Mouse (Mus musculus) hindbrain, embryonic 16.5 days (tissue): ENCODE measurements around the gene Mrps18b. TPM values are rescaled to one million over a fixed set of nuclear protein-coding genes. Genes with fewer than 3 reads are reported as not detected.
A peak's percentile ranks its signal among the peaks of the same experiment; 100 is the strongest.

Source experiments
- ATAC-seq: fragments of 200-750 bp; cut with Nextera tagmentation; 2 replicates; pipeline ENCODE4 v1.8.0; 2017; ENCODE audit warnings: moderate TSS enrichment, moderate library complexity
- H3K27ac ChIP-seq: fragments of 300-500 bp; sonication (generic); 2 replicates; pipeline ENCODE4 v1.5.1; 2014; ENCODE audit warnings: low read depth, mild to moderate bottlenecking, control low read depth, low read length, moderate library complexity
- H3K27me3 ChIP-seq: fragments of 300-500 bp; sonication (generic); replicated peaks from 2 replicates; pipeline ENCODE4 v1.6.1; 2014; ENCODE audit warnings: low read length; ENCODE audit not compliant: control insufficient read depth, insufficient read depth
- H3K36me3 ChIP-seq: fragments of 300-500 bp; sonication (generic); 2 replicates; pipeline ENCODE4 v1.6.1; 2014; ENCODE audit warnings: mild to moderate bottlenecking, low read length, moderate library complexity, mixed read lengths; ENCODE audit not compliant: control insufficient read depth, insufficient read depth
- H3K4me1 ChIP-seq: fragments of 300-500 bp; sonication (generic); 2 replicates; pipeline ENCODE4 v1.6.1; 2014; ENCODE audit warnings: low read depth, low read length; ENCODE audit not compliant: control insufficient read depth, insufficient read depth
- H3K4me2 ChIP-seq: fragments of 300-500 bp; sonication (generic); 2 replicates; pipeline ENCODE4 v1.6.1; 2014; ENCODE audit warnings: mild to moderate bottlenecking, low read length, control low read depth, moderate library complexity
- H3K4me3 ChIP-seq: fragments of 300-500 bp; sonication (generic); 2 replicates; pipeline ENCODE4 v1.5.1; 2014; ENCODE audit warnings: mild to moderate bottlenecking, low read length, control low read depth, moderate library complexity
- H3K9ac ChIP-seq: fragments of 300-500 bp; sonication (generic); 2 replicates; pipeline ENCODE4 v1.6.1; 2014; ENCODE audit warnings: low read depth, mild to moderate bottlenecking, control low read depth, low read length, moderate library complexity
- H3K9me3 ChIP-seq: fragments of 300-500 bp; sonication (generic); 2 replicates; pipeline ENCODE4 v1.6.1; 2014; ENCODE audit warnings: mild to moderate bottlenecking, low read length, moderate library complexity; ENCODE audit not compliant: control insufficient read depth
- WGBS: fragments of 180-500 bp; shearing (Covaris S2); extraction: QIAGEN DNeasy Blood & Tissue Kit; methylation state at CpG from one replicate; pipeline ENCODE4 v1.1.7; 2014; 5-methylcytosine and 5-hydroxymethylcytosine counted together
- polyA plus RNA-seq: library from polyadenylated mRNA; unstranded; fragments of >200 nt; fragmentation: Nextera tagmentation; extraction: Ambion mirVana; gene quantifications from 2 replicates; pipeline ENCODE4 v1.2.1, GENCODE M21; 2015

The Mrps18b gene
- polyA plus RNA-seq, 1 experiment from 2014 or later = 67.4 TPM

- H3K36me3 ChIP-seq = peaks cover 16% of the 10 kb centered on the region
- 3% methylated on average over 25 of the region's 25 CpGs for WGBS
- ATAC-seq = peak; percentile 91
Observed at GRCm38 (mm10) chr17:35909919-35910369, 6.2 kb downstream of the Mrps18b start, which contains the start of gene Atat1. Atat1 (minus strand) TSS chr17:35910075.

GRCm38 (mm10) chr17:35909186-35909918, 6.8 kb downstream of the Mrps18b start:
- WGBS = 18% methylated on average over 20 of the region's 20 CpGs
- ATAC-seq = peak; percentile 46
- no peaks in the 10 kb centered on the region for H3K9me3 ChIP-seq
- H3K4me3 ChIP-seq = peak overlapping the region; percentile 70
- H3K27me3 ChIP-seq = no peaks in the 10 kb centered on the region
- H3K4me1 ChIP-seq = peaks cover 16% of the 10 kb centered on the region
- peaks cover 18% of the 10 kb centered on the region for H3K36me3 ChIP-seq
- peak overlapping the region; percentile 84 for H3K9ac ChIP-seq
- H3K4me2 ChIP-seq = peak overlapping the region; percentile 83
- peak overlapping the region; percentile 87 for H3K27ac ChIP-seq

More at GRCm38 (mm10) chr17:35909919-35910369, 6.2 kb downstream of the Mrps18b start, which contains the start of gene Atat1:
- H3K4me2 ChIP-seq = peak within 1 kb of the TSS; percentile 83
- H3K4me1 ChIP-seq = peaks cover 16% of the 10 kb centered on the region
- H3K27me3 ChIP-seq = no peaks in the 10 kb centered on the region
- H3K27ac ChIP-seq = peak within 1 kb of the TSS; percentile 87
- H3K9me3 ChIP-seq = no peaks in the 10 kb centered on the region
- H3K4me3 ChIP-seq = peak within 1 kb of the TSS; percentile 70
- H3K9ac ChIP-seq = peak within 1 kb of the TSS; percentile 84

- Histone ChIP-seq H3K9ac (no peak overlapping the region), H3K4me2 (peak overlapping the region; percentile 83; the same call in 1 of the 2 replicates), H3K9me3 (no peaks in the 10 kb centered on the region), H3K36me3 (peaks cover 30% of the 10 kb centered on the region), H3K27me3 (no peaks in the 10 kb centered on the region), H3K4me3 (no peak overlapping the region), H3K4me1 (peaks cover 16% of the 10 kb centered on the region), H3K27ac (no peak overlapping the region)
- 74% methylated on average over 2 of the region's 2 CpGs for WGBS
- ATAC-seq = no peak
Observed at GRCm38 (mm10) chr17:35907609-35908008, 8.6 kb downstream of the Mrps18b start.

GRCm38 (mm10) chr17:35905587-35905986, 10.6 kb downstream of the Mrps18b start:
- Histone ChIP-seq H3K27me3 (no peaks in the 10 kb centered on the region), H3K27ac (no peak overlapping the region), H3K4me3 (no peak overlapping the region), H3K9me3 (no peaks in the 10 kb centered on the region), H3K4me2 (no peak overlapping the region), H3K36me3 (peaks cover 46% of the 10 kb centered on the region), H3K9ac (no peak overlapping the region), H3K4me1 (peaks cover 16% of the 10 kb centered on the region)
- no peak for ATAC-seq
- 100% methylated on average over 1 of the region's 1 CpGs for WGBS

- whole genome bisulfite sequencing = 85% methylated on average over 4 of the region's 4 CpGs
- H3K27ac ChIP-seq = no peak overlapping the region
Observed at GRCm38 (mm10) chr17:35903992-35904355, 12.2 kb downstream of the Mrps18b start.

GRCm38 (mm10) chr17:35903343-35903991, 12.7 kb downstream of the Mrps18b start:
- no peak overlapping the region for H3K4me3 ChIP-seq
- ATAC-seq = no peak
- 86% methylated on average over 9 of the region's 9 CpGs for WGBS
- H3K4me2 ChIP-seq = no peak overlapping the region
- H3K36me3 ChIP-seq = peaks cover 55% of the 10 kb centered on the region
- no peak overlapping the region for H3K27ac ChIP-seq
- H3K4me1 ChIP-seq = peaks cover 8% of the 10 kb centered on the region
- no peaks in the 10 kb centered on the region for H3K27me3 ChIP-seq
- no peak overlapping the region for H3K9ac ChIP-seq
- H3K9me3 ChIP-seq = no peaks in the 10 kb centered on the region

More at GRCm38 (mm10) chr17:35903992-35904355, 12.2 kb downstream of the Mrps18b start:
- Histone ChIP-seq H3K9ac (no peak overlapping the region), H3K4me3 (no peak overlapping the region), H3K36me3 (peaks cover 55% of the 10 kb centered on the region), H3K27me3 (no peaks in the 10 kb centered on the region), H3K4me1 (peaks cover 13% of the 10 kb centered on the region), H3K4me2 (no peak overlapping the region), H3K9me3 (no peaks in the 10 kb centered on the region)
- ATAC-seq = no peak

GRCm38 (mm10) chr17:35900636-35901035, 15.6 kb downstream of the Mrps18b start:
- ATAC-seq = no peak
- H3K27ac ChIP-seq = no peak overlapping the region

GRCm38 (mm10) chr17:35897644-35898573, 18.3 kb downstream of the Mrps18b start:
- H3K27me3 ChIP-seq = no peaks in the 10 kb centered on the region
- H3K27ac ChIP-seq = peak overlapping the region; percentile 98
- H3K4me3 ChIP-seq = peak overlapping the region; percentile 80
- H3K4me1 ChIP-seq = peaks cover 13% of the 10 kb centered on the region
- H3K9me3 ChIP-seq = no peaks in the 10 kb centered on the region
- peak overlapping the region; percentile 93 for H3K9ac ChIP-seq
- H3K4me2 ChIP-seq = peak overlapping the region; percentile 99
- 40% methylated on average over 23 of the region's 23 CpGs for WGBS
- ATAC-seq = peak; percentile 43
- peaks cover 32% of the 10 kb centered on the region for H3K36me3 ChIP-seq

More at GRCm38 (mm10) chr17:35900636-35901035, 15.6 kb downstream of the Mrps18b start:
- no peaks in the 10 kb centered on the region for H3K27me3 ChIP-seq
- no peak overlapping the region for H3K4me2 ChIP-seq
- H3K36me3 ChIP-seq = peaks cover 44% of the 10 kb centered on the region
- no peak overlapping the region for H3K9ac ChIP-seq
- H3K9me3 ChIP-seq = no peaks in the 10 kb centered on the region
- WGBS = 89% methylated on average over 3 of the region's 3 CpGs
- H3K4me1 ChIP-seq = peaks cover 13% of the 10 kb centered on the region
- H3K4me3 ChIP-seq = no peak overlapping the region
